Mouse (Mus musculus) brain, embryonic 14.5 days (tissue): ENCODE measurements around the gene Nrcam.

Source experiments
- CTCF ChIP-seq: fragments of 200-500 bp; IDR thresholded peaks from 2 replicates; pipeline ENCODE4 v1.5.1; 2012; ENCODE audit warnings: inconsistent platforms, mild to moderate bottlenecking, moderate library complexity, borderline replicate concordance; ENCODE audit not compliant: insufficient read depth, insufficient read length; ENCODE audit errors: extremely low read depth
- POLR2A ChIP-seq: fragments of 200-500 bp; IDR thresholded peaks from 2 replicates; pipeline ENCODE4 v1.6.1; 2012; ENCODE audit warnings: mild to moderate bottlenecking, inconsistent platforms, borderline replicate concordance; ENCODE audit not compliant: poor library complexity, insufficient read depth, insufficient read length, severe bottlenecking; ENCODE audit errors: extremely low read depth

GRCm38 (mm10) chr12:44462436-44462835 is 133.8 kb downstream of the Nrcam start:
- TF ChIP-seq CTCF: no peak
- no peak for TF ChIP-seq POLR2A
